Mouse (Mus musculus): ENCODE data around the gene Tgfbr2. TPM values are rescaled to one million over a fixed set of nuclear protein-coding genes. Genes with fewer than 3 reads are reported as not detected.

Tgfbr2 gene
- polyA plus RNA-seq (2014; fragmentation: Nextera tagmentation; extraction: Ambion mirVana), result 11.5 and 12.8 TPM in 2 replicates

DNA sequence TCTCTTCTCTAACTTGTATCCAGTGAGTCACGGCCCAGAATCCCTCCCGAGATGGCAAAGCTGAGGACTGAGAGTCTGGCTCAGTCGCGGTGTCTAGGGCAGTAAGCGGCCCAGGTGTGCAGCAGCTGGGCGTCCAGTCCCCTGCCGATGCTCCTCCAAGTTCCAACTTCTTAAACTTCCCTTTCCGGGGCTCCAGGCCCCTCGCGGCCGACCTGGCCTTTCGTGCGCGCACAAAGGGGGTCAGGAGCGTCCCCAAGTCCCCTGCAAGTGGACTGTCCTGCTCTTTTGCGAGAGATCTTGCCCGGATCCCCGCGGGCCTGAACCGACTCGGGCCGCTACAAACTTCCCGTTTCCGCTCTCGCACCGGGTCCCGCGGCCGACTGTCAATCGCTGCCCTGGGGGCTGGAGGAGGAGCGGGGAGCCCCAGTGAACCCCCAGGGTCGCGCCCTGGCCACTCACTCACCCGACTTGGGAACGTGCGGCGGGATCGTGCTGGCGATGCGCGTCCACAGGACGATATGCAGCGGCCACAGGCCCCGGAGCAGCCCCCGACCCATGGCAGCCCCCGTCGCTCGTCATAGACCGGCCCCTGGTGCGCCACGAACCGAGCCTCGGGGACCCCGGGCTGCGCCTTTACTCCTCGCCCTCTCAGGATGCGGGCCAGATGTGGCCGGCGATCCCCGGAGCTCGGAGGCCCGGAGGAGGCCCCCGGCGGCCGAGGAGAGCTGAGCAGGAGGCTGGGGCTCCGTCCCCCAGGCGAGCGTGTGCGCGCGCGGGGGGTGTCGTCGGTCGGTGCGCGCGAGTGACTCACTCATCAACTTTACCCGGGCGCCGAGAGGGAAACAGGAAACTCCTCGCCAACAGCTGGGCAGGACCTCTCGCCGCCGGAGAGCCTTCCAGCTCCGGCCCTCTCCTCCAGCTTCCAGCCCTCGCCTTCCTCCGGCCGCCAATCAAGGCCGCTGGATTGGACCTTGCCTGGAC lies at the start of gene Tgfbr2:
Gene Tgfbr2 (minus strand): TSS at position 880 of the 981 bp plus-strand sequence.
- WGBS, result under 1% methylated on average over 89 of the region's 90 CpGs
- Histone ChIP-seq H3K9ac (replicated peaks; ENCODE audit: low read length) (peak within 1 kb of the TSS; percentile 92), H3K27ac (replicated peaks; ENCODE audit: low read depth, low read length) (peak within 1 kb of the TSS; percentile 70), H3K4me1 (ENCODE audit: control insufficient read depth, insufficient read depth, low read length) (no peaks in the 10 kb centered on the region; the same call in 1 of the 2 replicates), H3K9me3 (replicated peaks; ENCODE audit: control insufficient read depth, low read length) (no peaks in the 10 kb centered on the region), H3K4me3 (ENCODE audit: low read depth, low read length) (peak within 1 kb of the TSS; percentile 84), H3K36me3 (replicated peaks; ENCODE audit: control insufficient read depth, insufficient read depth, low read depth, low read length) (no peaks in the 10 kb centered on the region), H3K4me2 (ENCODE audit: low read depth, low read length) (peak within 1 kb of the TSS; percentile 64), H3K27me3 (ENCODE audit: control insufficient read depth, insufficient read depth, low read length) (no peaks in the 10 kb centered on the region)
- ATAC-seq (replicated peaks; ENCODE audit: insufficient number of reproducible peaks, low FRiP score, low TSS enrichment, low read depth), result peak; percentile 84
- DNase-seq (ENCODE audit: low spot score), result peak; percentile 88

- Histone ChIP-seq H3K4me3 (ENCODE audit: low read depth, low read length) (no peak overlapping the region), H3K9ac (replicated peaks; ENCODE audit: low read length) (no peak overlapping the region), H3K4me1 (ENCODE audit: control insufficient read depth, insufficient read depth, low read length) (no peaks in the 10 kb centered on the region; the same call in 1 of the 2 replicates), H3K27ac (replicated peaks; ENCODE audit: low read depth, low read length) (no peak overlapping the region), H3K27me3 (ENCODE audit: control insufficient read depth, insufficient read depth, low read length) (no peaks in the 10 kb centered on the region), H3K36me3 (replicated peaks; ENCODE audit: control insufficient read depth, insufficient read depth, low read depth, low read length) (no peaks in the 10 kb centered on the region), H3K9me3 (replicated peaks; ENCODE audit: control insufficient read depth, low read length) (no peaks in the 10 kb centered on the region), H3K4me2 (ENCODE audit: low read depth, low read length) (no peak overlapping the region)
- WGBS, result 86% methylated on average over 6 of the region's 6 CpGs
- DNase-seq (ENCODE audit: low spot score) (no peak), ATAC-seq (replicated peaks; ENCODE audit: insufficient number of reproducible peaks, low FRiP score, low TSS enrichment, low read depth) (no peak)
Measured at GRCm38 (mm10) chr9:116223368-116223767, 48.2 kb upstream of the Tgfbr2 start.

- Histone ChIP-seq H3K4me1 (ENCODE audit: control insufficient read depth, insufficient read depth, low read length) (no peaks in the 10 kb centered on the region; the same call in 1 of the 2 replicates), H3K9ac (replicated peaks; ENCODE audit: low read length) (no peak overlapping the region), H3K4me2 (ENCODE audit: low read depth, low read length) (no peak overlapping the region), H3K27me3 (ENCODE audit: control insufficient read depth, insufficient read depth, low read length) (no peaks in the 10 kb centered on the region), H3K36me3 (replicated peaks; ENCODE audit: control insufficient read depth, insufficient read depth, low read depth, low read length) (no peaks in the 10 kb centered on the region), H3K27ac (replicated peaks; ENCODE audit: low read depth, low read length) (no peak overlapping the region), H3K4me3 (ENCODE audit: low read depth, low read length) (no peak overlapping the region), H3K9me3 (replicated peaks; ENCODE audit: control insufficient read depth, low read length) (no peaks in the 10 kb centered on the region)
- WGBS, result 89% methylated on average over 5 of the region's 5 CpGs
- no peak for DNase-seq (ENCODE audit: low spot score)
- no peak for ATAC-seq (replicated peaks; ENCODE audit: insufficient number of reproducible peaks, low FRiP score, low TSS enrichment, low read depth)
Measured at GRCm38 (mm10) chr9:116222643-116223042, 47.5 kb upstream of the Tgfbr2 start.

GRCm38 (mm10) chr9:116222000-116222399 lies 46.8 kb upstream of the Tgfbr2 start:
- Histone ChIP-seq H3K4me2 (ENCODE audit: low read depth, low read length) (no peak overlapping the region), H3K9me3 (replicated peaks; ENCODE audit: control insufficient read depth, low read length) (no peaks in the 10 kb centered on the region), H3K27me3 (ENCODE audit: control insufficient read depth, insufficient read depth, low read length) (no peaks in the 10 kb centered on the region), H3K27ac (replicated peaks; ENCODE audit: low read depth, low read length) (no peak overlapping the region), H3K9ac (replicated peaks; ENCODE audit: low read length) (no peak overlapping the region), H3K4me3 (ENCODE audit: low read depth, low read length) (no peak overlapping the region), H3K36me3 (replicated peaks; ENCODE audit: control insufficient read depth, insufficient read depth, low read depth, low read length) (no peaks in the 10 kb centered on the region), H3K4me1 (ENCODE audit: control insufficient read depth, insufficient read depth, low read length) (no peaks in the 10 kb centered on the region; the same call in 1 of the 2 replicates)
- WGBS, result 80% methylated on average over 11 of the region's 11 CpGs
- DNase-seq (ENCODE audit: low spot score) (no peak), ATAC-seq (replicated peaks; ENCODE audit: insufficient number of reproducible peaks, low FRiP score, low TSS enrichment, low read depth) (no peak)

GRCm38 (mm10) chr9:116221565-116221964 lies 46.4 kb upstream of the Tgfbr2 start:
- Histone ChIP-seq H3K4me1 (ENCODE audit: control insufficient read depth, insufficient read depth, low read length) (no peaks in the 10 kb centered on the region; the same call in 1 of the 2 replicates), H3K4me2 (ENCODE audit: low read depth, low read length) (no peak overlapping the region), H3K9me3 (replicated peaks; ENCODE audit: control insufficient read depth, low read length) (no peaks in the 10 kb centered on the region), H3K27me3 (ENCODE audit: control insufficient read depth, insufficient read depth, low read length) (no peaks in the 10 kb centered on the region), H3K27ac (replicated peaks; ENCODE audit: low read depth, low read length) (no peak overlapping the region), H3K9ac (replicated peaks; ENCODE audit: low read length) (no peak overlapping the region), H3K4me3 (ENCODE audit: low read depth, low read length) (no peak overlapping the region), H3K36me3 (replicated peaks; ENCODE audit: control insufficient read depth, insufficient read depth, low read depth, low read length) (no peaks in the 10 kb centered on the region)
- DNase-seq (ENCODE audit: low spot score), result no peak
- ATAC-seq (replicated peaks; ENCODE audit: insufficient number of reproducible peaks, low FRiP score, low TSS enrichment, low read depth), result no peak
- WGBS, result 86% methylated on average over 6 of the region's 6 CpGs

DNA sequence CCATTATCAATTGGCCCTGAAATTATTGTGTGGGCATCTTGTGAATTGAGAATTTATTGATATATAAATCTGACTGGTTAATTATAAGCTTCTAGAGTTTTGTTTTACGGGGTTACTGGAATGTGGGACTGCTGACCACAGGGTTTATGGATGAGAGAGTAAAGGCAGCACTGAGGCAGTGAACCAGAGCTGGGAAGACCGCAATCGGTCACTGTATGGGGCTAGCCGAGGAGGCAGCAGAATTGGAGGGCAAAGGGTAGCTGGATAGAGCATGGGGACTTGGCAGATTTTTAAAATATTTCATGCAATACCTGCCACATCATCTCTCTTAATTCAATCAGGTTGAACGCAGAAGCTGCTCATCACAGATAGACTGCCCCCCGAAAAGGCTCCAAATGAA lies 45.5 kb upstream of the Tgfbr2 start:
- no peaks in the 10 kb centered on the region for H3K27me3 ChIP-seq (ENCODE audit: control insufficient read depth, insufficient read depth, low read length)
- DNase-seq (ENCODE audit: low spot score) (no peak), ATAC-seq (replicated peaks; ENCODE audit: insufficient number of reproducible peaks, low FRiP score, low TSS enrichment, low read depth) (no peak)
- no peak overlapping the region for H3K9ac ChIP-seq (replicated peaks; ENCODE audit: low read length)
- H3K4me2 ChIP-seq (ENCODE audit: low read depth, low read length), result no peak overlapping the region
- no peak overlapping the region for H3K27ac ChIP-seq (replicated peaks; ENCODE audit: low read depth, low read length)
- no peaks in the 10 kb centered on the region for H3K36me3 ChIP-seq (replicated peaks; ENCODE audit: control insufficient read depth, insufficient read depth, low read depth, low read length)
- H3K4me1 ChIP-seq (ENCODE audit: control insufficient read depth, insufficient read depth, low read length), result no peaks in the 10 kb centered on the region; the same call in 1 of the 2 replicates
- WGBS, result 92% methylated on average over 6 of the region's 6 CpGs
- H3K4me3 ChIP-seq (ENCODE audit: low read depth, low read length), result no peak overlapping the region
- no peaks in the 10 kb centered on the region for H3K9me3 ChIP-seq (replicated peaks; ENCODE audit: control insufficient read depth, low read length)

DNA sequence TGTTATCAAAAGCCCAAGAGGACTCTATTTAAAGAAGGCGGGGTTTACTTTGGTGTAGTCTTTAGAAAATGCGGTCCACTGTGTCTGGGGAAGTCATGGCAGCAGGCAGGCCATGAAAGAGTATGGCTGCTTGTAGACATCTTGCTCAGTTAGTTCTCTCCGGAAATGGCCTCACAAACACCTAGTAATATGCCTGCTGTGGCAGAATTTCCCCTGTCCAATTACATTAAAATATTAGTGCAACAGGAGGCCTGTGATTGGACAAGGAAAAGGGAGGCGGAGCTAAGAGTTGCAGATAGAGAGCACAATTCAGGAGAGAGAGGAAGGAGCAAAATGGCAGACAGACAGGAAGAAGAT lies 45.0 kb upstream of the Tgfbr2 start:
- no peak overlapping the region for H3K4me2 ChIP-seq (ENCODE audit: low read depth, low read length)
- WGBS, result 85% methylated on average over 4 of the region's 4 CpGs
- no peaks in the 10 kb centered on the region for H3K36me3 ChIP-seq (replicated peaks; ENCODE audit: control insufficient read depth, insufficient read depth, low read depth, low read length)
- no peaks in the 10 kb centered on the region; the same call in 1 of the 2 replicates for H3K4me1 ChIP-seq (ENCODE audit: control insufficient read depth, insufficient read depth, low read length)
- H3K9me3 ChIP-seq (replicated peaks; ENCODE audit: control insufficient read depth, low read length), result no peaks in the 10 kb centered on the region
- ATAC-seq (replicated peaks; ENCODE audit: insufficient number of reproducible peaks, low FRiP score, low TSS enrichment, low read depth) (no peak), DNase-seq (ENCODE audit: low spot score) (no peak)
- H3K27me3 ChIP-seq (ENCODE audit: control insufficient read depth, insufficient read depth, low read length), result no peaks in the 10 kb centered on the region
- H3K4me3 ChIP-seq (ENCODE audit: low read depth, low read length), result no peak overlapping the region
- H3K9ac ChIP-seq (replicated peaks; ENCODE audit: low read length), result no peak overlapping the region
- no peak overlapping the region for H3K27ac ChIP-seq (replicated peaks; ENCODE audit: low read depth, low read length)
